Mouse (Mus musculus) small intestine, adult 2 months (tissue): ENCODE data around the gene Olfr601. TPM values are rescaled to one million over a fixed set of nuclear protein-coding genes. Genes with fewer than 3 reads are reported as not detected.

Experiments used
- polyA plus RNA-seq: library from polyadenylated mRNA; depleted of rRNA; stranded (reverse); fragments of >200 nt; gene quantifications from 2 replicates; pipeline ENCODE4 v1.2.3, GENCODE M21; 2012; rRNA removed

Olfr601 gene
- polyA plus RNA-seq, 1 experiment, result not detected

Other genes with a start within 250 kb of the Olfr601 start
- gene Olfr586, start 237.0 kb downstream of the Olfr601 start, polyA plus RNA-seq, result not detected in 2 replicates
- not detected in 2 replicates for gene Olfr588-ps1, start 221.8 kb downstream of the Olfr601 start, polyA plus RNA-seq
- gene Olfr589, start 206.3 kb downstream of the Olfr601 start, polyA plus RNA-seq, result not detected in 2 replicates
- gene Olfr591, start 184.3 kb downstream of the Olfr601 start, polyA plus RNA-seq, result not detected in 2 replicates
- not detected in 2 replicates for gene Olfr592, start 177.9 kb downstream of the Olfr601 start, polyA plus RNA-seq
- not detected in 2 replicates for gene Olfr593, start 150.8 kb downstream of the Olfr601 start, polyA plus RNA-seq
- not detected in 2 replicates for gene Olfr594, start 145.7 kb downstream of the Olfr601 start, polyA plus RNA-seq
- not detected in 2 replicates for gene Usp17ld, start 110.2 kb downstream of the Olfr601 start, polyA plus RNA-seq
- not detected in 2 replicates for gene Olfr596, start 57.0 kb downstream of the Olfr601 start, polyA plus RNA-seq
- not detected in 2 replicates for gene Olfr597, start 46.3 kb downstream of the Olfr601 start, polyA plus RNA-seq
- not detected in 2 replicates for gene Olfr598, start 39.1 kb downstream of the Olfr601 start, polyA plus RNA-seq
- not detected in 2 replicates for gene Olfr599, start 26.7 kb downstream of the Olfr601 start, polyA plus RNA-seq
- not detected in 2 replicates for gene Olfr600, start 13.0 kb downstream of the Olfr601 start, polyA plus RNA-seq
- gene Olfr603, start 23.5 kb upstream of the Olfr601 start, polyA plus RNA-seq, result not detected in 2 replicates
- not detected in 2 replicates for gene Usp17lc, start 52.4 kb upstream of the Olfr601 start, polyA plus RNA-seq
- gene Olfr605, start 82.8 kb upstream of the Olfr601 start, polyA plus RNA-seq, result not detected in 2 replicates
- not detected in 2 replicates for gene Olfr606, start 86.4 kb upstream of the Olfr601 start, polyA plus RNA-seq
- gene Olfr607, start 101.5 kb upstream of the Olfr601 start, polyA plus RNA-seq, result not detected in 2 replicates
- gene Olfr608, start 107.2 kb upstream of the Olfr601 start, polyA plus RNA-seq, result not detected in 2 replicates
- not detected in 2 replicates for gene Olfr609, start 135.4 kb upstream of the Olfr601 start, polyA plus RNA-seq
- not detected in 2 replicates for gene Olfr610, start 149.5 kb upstream of the Olfr601 start, polyA plus RNA-seq
- not detected in 2 replicates for gene Olfr611, start 158.2 kb upstream of the Olfr601 start, polyA plus RNA-seq
- gene Olfr612, start 180.1 kb upstream of the Olfr601 start, polyA plus RNA-seq, result not detected in 2 replicates
- gene Olfr613, start 185.4 kb upstream of the Olfr601 start, polyA plus RNA-seq, result not detected in 2 replicates
- not detected in 2 replicates for gene Olfr615, start 193.4 kb upstream of the Olfr601 start, polyA plus RNA-seq
- gene Olfr616, start 206.5 kb upstream of the Olfr601 start, polyA plus RNA-seq, result not detected in 2 replicates
- not detected in 2 replicates for gene Olfr617, start 210.4 kb upstream of the Olfr601 start, polyA plus RNA-seq
- not detected in 2 replicates for gene Olfr618, start 227.4 kb upstream of the Olfr601 start, polyA plus RNA-seq
- gene Olfr619, start 237.9 kb upstream of the Olfr601 start, polyA plus RNA-seq, result not detected in 2 replicates
- not detected in 2 replicates for gene Olfr620, start 249.9 kb upstream of the Olfr601 start, polyA plus RNA-seq